Mouse (Mus musculus): ENCODE measurements around the gene Babam1. TPM values are rescaled to one million over a fixed set of nuclear protein-coding genes. Genes with fewer than 3 reads are reported as not detected.

The Babam1 gene
- polyA plus RNA-seq, 1 experiment from 2014 or later, result 99.6 TPM

GRCm38 (mm10) chr8:71372427-71372826, 24.2 kb upstream of the Babam1 start:
- Histone ChIP-seq H3K9me3 (no peaks in the 10 kb centered on the region), H3K27ac (no peak overlapping the region), H3K9ac (no peak overlapping the region), H3K4me3 (no peak overlapping the region), H3K27me3 (peaks cover 5% of the 10 kb centered on the region; the same call in 1 of the 2 replicates), H3K4me1 (peaks cover 20% of the 10 kb centered on the region), H3K36me3 (peaks cover 26% of the 10 kb centered on the region), H3K4me2 (replicated peaks) (no peak overlapping the region)
- 85% methylated on average over 12 of the region's 12 CpGs for WGBS
- ATAC-seq (ENCODE audit: insufficient number of reproducible peaks, insufficient read depth, low FRiP score, low TSS enrichment), result no peak

GRCm38 (mm10) chr8:71373000-71373399, 23.7 kb upstream of the Babam1 start:
- WGBS, result 92% methylated on average over 3 of the region's 3 CpGs
- Histone ChIP-seq H3K36me3 (peaks cover 32% of the 10 kb centered on the region), H3K27me3 (peaks cover 5% of the 10 kb centered on the region; the same call in 1 of the 2 replicates), H3K9ac (no peak overlapping the region), H3K27ac (no peak overlapping the region), H3K4me2 (replicated peaks) (no peak overlapping the region), H3K4me1 (peaks cover 16% of the 10 kb centered on the region), H3K9me3 (no peaks in the 10 kb centered on the region), H3K4me3 (no peak overlapping the region)
- ATAC-seq (ENCODE audit: insufficient number of reproducible peaks, insufficient read depth, low FRiP score, low TSS enrichment), result no peak

GRCm38 (mm10) chr8:71374616-71375206, 21.9 kb upstream of the Babam1 start:
- Histone ChIP-seq H3K4me2 (replicated peaks) (no peak overlapping the region), H3K9ac (no peak overlapping the region), H3K9me3 (no peaks in the 10 kb centered on the region), H3K36me3 (peaks cover 28% of the 10 kb centered on the region), H3K27ac (no peak overlapping the region), H3K4me1 (peaks cover 24% of the 10 kb centered on the region), H3K27me3 (peaks cover 5% of the 10 kb centered on the region; the same call in 1 of the 2 replicates), H3K4me3 (no peak overlapping the region)
- WGBS, result 74% methylated on average over 17 of the region's 17 CpGs
- no peak for ATAC-seq (ENCODE audit: insufficient number of reproducible peaks, insufficient read depth, low FRiP score, low TSS enrichment)

GRCm38 (mm10) chr8:71375581-71376422, 20.9 kb upstream of the Babam1 start:
- ATAC-seq (ENCODE audit: insufficient number of reproducible peaks, insufficient read depth, low FRiP score, low TSS enrichment), result no peak
- Histone ChIP-seq H3K9me3 (no peaks in the 10 kb centered on the region), H3K36me3 (peaks cover 27% of the 10 kb centered on the region), H3K9ac (peak overlapping the region; percentile 52), H3K4me1 (peaks cover 29% of the 10 kb centered on the region), H3K4me3 (peak overlapping the region; percentile 34), H3K4me2 (replicated peaks) (peak overlapping the region; percentile 62), H3K27me3 (peaks cover 5% of the 10 kb centered on the region; the same call in 1 of the 2 replicates), H3K27ac (peak overlapping the region; percentile 51; the same call in 1 of the 2 replicates)
- 4% methylated on average over 67 of the region's 74 CpGs for WGBS

- H3K4me1 ChIP-seq, result peaks cover 29% of the 10 kb centered on the region
- peak overlapping the region; percentile 34 for H3K4me3 ChIP-seq
- peak overlapping the region; percentile 52; the same call in 1 of the 2 replicates for H3K9ac ChIP-seq
- peaks cover 5% of the 10 kb centered on the region; the same call in 1 of the 2 replicates for H3K27me3 ChIP-seq
- 48% methylated on average over 8 of the region's 8 CpGs for WGBS
- H3K36me3 ChIP-seq, result peaks cover 27% of the 10 kb centered on the region
- H3K27ac ChIP-seq, result peak overlapping the region; percentile 51; the same call in 1 of the 2 replicates
- ATAC-seq (ENCODE audit: insufficient number of reproducible peaks, insufficient read depth, low FRiP score, low TSS enrichment), result no peak
- no peaks in the 10 kb centered on the region for H3K9me3 ChIP-seq
- peak overlapping the region; percentile 62 for H3K4me2 ChIP-seq (replicated peaks)
Measured at GRCm38 (mm10) chr8:71376423-71377030, 20.1 kb upstream of the Babam1 start.

GRCm38 (mm10) chr8:71379008-71379407, 17.7 kb upstream of the Babam1 start:
- no peaks in the 10 kb centered on the region for H3K9me3 ChIP-seq
- H3K9ac ChIP-seq, result 0 out of 2 replicates have a peak overlapping the region, but pooled peaks have one; percentile 81
- no peak overlapping the region for H3K27ac ChIP-seq
- WGBS, result 43% methylated on average over 4 of the region's 4 CpGs
- H3K4me1 ChIP-seq, result peaks cover 39% of the 10 kb centered on the region
- H3K27me3 ChIP-seq, result peaks cover 5% of the 10 kb centered on the region; the same call in 1 of the 2 replicates
- H3K4me2 ChIP-seq (replicated peaks), result peak overlapping the region; percentile 96
- H3K4me3 ChIP-seq, result peak overlapping the region; percentile 71
- no peak for ATAC-seq (ENCODE audit: insufficient number of reproducible peaks, insufficient read depth, low FRiP score, low TSS enrichment)
- H3K36me3 ChIP-seq, result peaks cover 19% of the 10 kb centered on the region; the same call in 1 of the 2 replicates

GRCm38 (mm10) chr8:71379512-71380075, 17.1 kb upstream of the Babam1 start:
- 36% methylated on average over 3 of the region's 3 CpGs for WGBS
- H3K36me3 ChIP-seq, result peaks cover 19% of the 10 kb centered on the region; the same call in 1 of the 2 replicates
- H3K27me3 ChIP-seq, result peaks cover 5% of the 10 kb centered on the region; the same call in 1 of the 2 replicates
- peak overlapping the region; percentile 96 for H3K4me2 ChIP-seq (replicated peaks)
- H3K9ac ChIP-seq, result peak overlapping the region; percentile 81
- no peak overlapping the region for H3K27ac ChIP-seq
- H3K9me3 ChIP-seq, result no peaks in the 10 kb centered on the region
- peak overlapping the region; percentile 71 for H3K4me3 ChIP-seq
- peaks cover 39% of the 10 kb centered on the region for H3K4me1 ChIP-seq
- ATAC-seq (ENCODE audit: insufficient number of reproducible peaks, insufficient read depth, low FRiP score, low TSS enrichment), result no peak

- 1% methylated on average over 72 of the region's 72 CpGs for WGBS
- no peak for ATAC-seq (ENCODE audit: insufficient number of reproducible peaks, insufficient read depth, low FRiP score, low TSS enrichment)
- peaks cover 13% of the 10 kb centered on the region; the same call in 1 of the 2 replicates for H3K36me3 ChIP-seq
- peaks cover 5% of the 10 kb centered on the region; the same call in 1 of the 2 replicates for H3K27me3 ChIP-seq
- H3K9ac ChIP-seq, result peak overlapping the region; percentile 81
- peak overlapping the region; percentile 71 for H3K4me3 ChIP-seq
- peaks cover 37% of the 10 kb centered on the region for H3K4me1 ChIP-seq
- H3K4me2 ChIP-seq (replicated peaks), result peak overlapping the region; percentile 96
- peak overlapping the region; percentile 91; the same call in 1 of the 2 replicates for H3K27ac ChIP-seq
- no peaks in the 10 kb centered on the region for H3K9me3 ChIP-seq
Measured at GRCm38 (mm10) chr8:71380178-71381171, 16.2 kb upstream of the Babam1 start.

GRCm38 (mm10) chr8:71381421-71381970, 15.2 kb upstream of the Babam1 start, which contains the start of gene Nr2f6:
Nr2f6 (minus strand) TSS chr8:71381960.
- under 1% methylated on average over 75 of the region's 89 CpGs for WGBS
- H3K9ac ChIP-seq, result peak within 1 kb of the TSS; percentile 81
- H3K4me2 ChIP-seq (replicated peaks), result peak within 1 kb of the TSS; percentile 96
- no peaks in the 10 kb centered on the region for H3K27me3 ChIP-seq
- peaks cover 27% of the 10 kb centered on the region for H3K4me1 ChIP-seq
- no peaks in the 10 kb centered on the region for H3K9me3 ChIP-seq
- H3K27ac ChIP-seq, result peak within 1 kb of the TSS; percentile 91
- H3K36me3 ChIP-seq, result peaks cover 13% of the 10 kb centered on the region; the same call in 1 of the 2 replicates
- H3K4me3 ChIP-seq, result peak within 1 kb of the TSS; percentile 71
- ATAC-seq (ENCODE audit: insufficient number of reproducible peaks, insufficient read depth, low FRiP score, low TSS enrichment), result peak; percentile 36; the same call in 1 of the 2 replicates
